Mouse (Mus musculus) midbrain, embryonic 12.5 days (tissue): Measurements from ENCODE around the gene Tulp1. TPM values are rescaled to one million over a fixed set of nuclear protein-coding genes. Genes with fewer than 3 reads are reported as not detected.

Experiments used
- ATAC-seq: fragments of 200-750 bp; cut with Nextera tagmentation; 2 replicates; pipeline ENCODE4 v1.8.0; 2017; ENCODE audit warnings: low read depth, moderate TSS enrichment, moderate library complexity; ENCODE audit not compliant: low FRiP score
- H3K27ac ChIP-seq: fragments of 300-500 bp; sonication (generic); replicated peaks from 2 replicates; pipeline ENCODE4 v1.5.1; 2016; ENCODE audit warnings: mild to moderate bottlenecking
- H3K27me3 ChIP-seq: fragments of 300-500 bp; sonication (generic); 2 replicates; pipeline ENCODE4 v1.6.1; 2016; ENCODE audit warnings: mild to moderate bottlenecking
- H3K36me3 ChIP-seq: fragments of 300-500 bp; sonication (generic); 2 replicates; pipeline ENCODE4 v1.6.1; 2016
- H3K4me1 ChIP-seq: fragments of 300-500 bp; sonication (generic); 2 replicates; pipeline ENCODE4 v1.6.1; 2016
- H3K4me2 ChIP-seq: fragments of 300-500 bp; sonication (generic); replicated peaks from 2 replicates; pipeline ENCODE4 v1.6.1; 2016; ENCODE audit warnings: mild to moderate bottlenecking, moderate library complexity
- H3K4me3 ChIP-seq: fragments of 300-500 bp; sonication (generic); 2 replicates; pipeline ENCODE4 v1.5.1; 2016; ENCODE audit warnings: mild to moderate bottlenecking
- H3K9ac ChIP-seq: fragments of 300-500 bp; sonication (generic); replicated peaks from 2 replicates; pipeline ENCODE4 v1.6.1; 2016; ENCODE audit warnings: mild to moderate bottlenecking, moderate library complexity
- H3K9me3 ChIP-seq: fragments of 300-500 bp; sonication (generic); 2 replicates; pipeline ENCODE4 v1.6.1; 2016; ENCODE audit warnings: mild to moderate bottlenecking
- WGBS: fragments of 180-500 bp; shearing (Covaris S2); methylation state at CpG from one replicate; pipeline ENCODE4 v1.1.7; 2016; 5-methylcytosine and 5-hydroxymethylcytosine counted together
- polyA plus RNA-seq: library from polyadenylated mRNA; unstranded; fragments of >200 nt; fragmentation: Nextera tagmentation; extraction: Ambion mirVana; gene quantifications from 2 replicates; pipeline ENCODE4 v1.2.1, GENCODE M21; 2016

Tulp1 gene
- polyA plus RNA-seq, 1 experiment from 2014 or later: 5.1 TPM

DNA sequence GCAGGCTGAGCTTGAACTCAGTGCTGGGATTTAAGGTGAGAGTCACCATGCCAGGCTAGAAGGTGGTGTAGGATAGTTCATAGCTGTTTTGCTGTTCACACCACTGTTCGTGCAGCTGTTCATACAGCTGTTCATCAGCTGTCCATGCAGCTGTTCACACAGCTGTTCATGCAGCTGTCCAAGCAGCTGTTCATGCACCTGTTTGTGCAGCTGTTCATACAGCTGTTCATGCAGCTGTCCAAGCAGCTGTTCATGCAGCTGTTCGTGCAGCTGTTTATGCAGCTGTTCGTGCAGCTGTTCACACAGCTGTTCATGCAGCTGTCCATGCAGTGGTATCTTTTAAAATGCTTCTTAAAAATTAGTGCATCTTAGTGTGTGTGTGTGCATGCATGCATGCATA, 23.5 kb upstream of the Tulp1 start:
- Histone ChIP-seq H3K4me1 (peaks cover 13% of the 10 kb centered on the region), H3K27ac (no peak overlapping the region), H3K36me3 (no peaks in the 10 kb centered on the region), H3K9ac (no peak overlapping the region), H3K27me3 (peaks cover 38% of the 10 kb centered on the region), H3K4me3 (no peak overlapping the region), H3K4me2 (no peak overlapping the region), H3K9me3 (0 out of 2 replicates have a peak, but pooled peaks cover 6% of the 10 kb centered on the region)
- 90% methylated on average over 3 of the region's 3 CpGs for WGBS
- no peak for ATAC-seq

GRCm38 (mm10) chr17:28386150-28386905, 21.3 kb upstream of the Tulp1 start:
- Histone ChIP-seq H3K9ac (no peak overlapping the region), H3K27me3 (peaks cover 33% of the 10 kb centered on the region), H3K4me1 (peaks cover 5% of the 10 kb centered on the region; the same call in 1 of the 2 replicates), H3K27ac (no peak overlapping the region), H3K9me3 (0 out of 2 replicates have a peak, but pooled peaks cover 6% of the 10 kb centered on the region), H3K4me3 (peak overlapping the region; percentile 17; the same call in 1 of the 2 replicates), H3K36me3 (no peaks in the 10 kb centered on the region), H3K4me2 (peak overlapping the region; percentile 40)
- ATAC-seq: no peak
- 5% methylated on average over 23 of the region's 23 CpGs for WGBS

- H3K4me1 ChIP-seq: peaks cover 13% of the 10 kb centered on the region; the same call in 1 of the 2 replicates
- 63% methylated on average over 4 of the region's 4 CpGs for WGBS
- no peaks in the 10 kb centered on the region for H3K36me3 ChIP-seq
- peaks cover 39% of the 10 kb centered on the region for H3K27me3 ChIP-seq
- no peak overlapping the region for H3K4me3 ChIP-seq
- ATAC-seq: no peak
- H3K9me3 ChIP-seq: 0 out of 2 replicates have a peak, but pooled peaks cover 6% of the 10 kb centered on the region
- H3K4me2 ChIP-seq: no peak overlapping the region
- no peak overlapping the region for H3K27ac ChIP-seq
- no peak overlapping the region for H3K9ac ChIP-seq
These were observed 19.3 kb upstream of the Tulp1 start for GRCm38 (mm10) chr17:28384298-28384697.

- Histone ChIP-seq H3K27ac (no peak overlapping the region), H3K9me3 (no peaks in the 10 kb centered on the region), H3K4me3 (no peak overlapping the region), H3K27me3 (peaks cover 25% of the 10 kb centered on the region), H3K9ac (no peak overlapping the region), H3K36me3 (no peaks in the 10 kb centered on the region), H3K4me2 (no peak overlapping the region), H3K4me1 (peaks cover 8% of the 10 kb centered on the region; the same call in 1 of the 2 replicates)
- no peak for ATAC-seq
- WGBS: 3% methylated on average over 6 of the region's 6 CpGs
These were observed 15.2 kb upstream of the Tulp1 start for GRCm38 (mm10) chr17:28380255-28380654.

DNA sequence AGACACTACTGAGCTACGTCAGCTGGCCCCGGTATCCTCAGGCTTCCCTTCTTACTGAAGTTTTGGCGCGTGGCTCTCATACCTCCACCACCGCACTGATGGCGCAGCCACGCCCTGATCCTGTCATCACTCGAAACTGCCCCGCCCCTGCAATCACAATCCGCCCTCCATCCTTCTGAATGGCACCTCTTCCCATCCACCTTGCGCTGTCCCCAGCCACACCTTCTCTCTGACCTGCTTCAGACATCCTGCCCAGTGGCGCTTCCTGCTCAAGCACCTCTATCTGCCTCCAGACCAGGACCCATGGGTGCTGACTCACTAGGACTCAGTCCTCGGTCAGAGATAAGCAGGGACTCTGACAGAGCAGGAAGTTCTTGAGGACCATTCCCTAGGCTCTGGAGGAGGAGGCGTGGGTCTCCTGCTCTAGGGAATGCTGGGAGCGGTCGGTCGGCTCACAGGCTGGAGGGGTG, 10.6 kb upstream of the Tulp1 start:
- Histone ChIP-seq H3K9ac (no peak overlapping the region), H3K4me3 (no peak overlapping the region), H3K36me3 (no peaks in the 10 kb centered on the region), H3K27me3 (peaks cover 38% of the 10 kb centered on the region), H3K4me1 (peaks cover 7% of the 10 kb centered on the region; the same call in 1 of the 2 replicates), H3K4me2 (no peak overlapping the region), H3K27ac (no peak overlapping the region), H3K9me3 (no peaks in the 10 kb centered on the region)
- WGBS: 13% methylated on average over 17 of the region's 17 CpGs
- ATAC-seq: no peak

DNA sequence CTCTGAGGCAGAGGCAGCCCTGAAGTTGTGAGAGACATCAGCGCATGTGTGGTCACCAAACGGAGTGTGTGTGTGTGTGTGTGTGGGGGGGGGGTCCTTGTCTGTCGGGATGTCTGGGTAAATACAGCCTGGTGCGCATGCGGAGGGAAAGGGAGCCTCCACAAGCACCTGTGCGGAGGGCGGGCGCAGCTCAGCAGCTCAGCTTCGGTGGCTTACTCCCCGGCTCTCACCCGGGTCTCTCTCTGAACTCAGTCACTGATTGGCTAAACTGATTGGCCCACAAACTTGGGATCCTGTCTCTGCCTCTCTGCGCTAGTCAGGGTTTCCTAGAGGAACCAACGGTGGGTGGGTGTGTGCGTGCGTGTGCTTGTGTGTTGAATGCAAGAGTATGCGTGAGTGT, 9.5 kb upstream of the Tulp1 start:
- Histone ChIP-seq H3K27me3 (peaks cover 35% of the 10 kb centered on the region), H3K4me2 (no peak overlapping the region), H3K27ac (no peak overlapping the region), H3K36me3 (no peaks in the 10 kb centered on the region), H3K4me3 (no peak overlapping the region), H3K9ac (no peak overlapping the region), H3K9me3 (no peaks in the 10 kb centered on the region), H3K4me1 (no peaks in the 10 kb centered on the region)
- no peak for ATAC-seq
- 21% methylated on average over 14 of the region's 16 CpGs for WGBS

DNA sequence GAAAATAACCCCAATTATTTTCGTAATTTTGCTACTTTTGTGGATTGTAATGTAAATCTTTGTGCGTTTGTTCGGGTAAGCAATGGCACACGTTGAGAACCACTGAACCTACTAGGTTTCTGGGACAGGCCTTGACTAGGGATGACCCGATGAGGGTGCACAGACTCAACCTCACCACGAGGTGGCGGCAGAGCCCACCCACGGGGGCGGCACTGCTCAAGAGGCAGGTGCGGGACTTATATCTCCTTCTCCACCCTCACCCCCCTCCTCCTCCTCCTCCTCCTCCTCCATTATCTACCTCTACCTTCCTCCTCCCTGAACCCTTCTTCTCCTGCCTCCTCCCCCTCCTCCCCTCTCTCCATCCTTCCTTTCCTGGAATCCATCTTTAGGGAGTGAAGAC, 8.8 kb upstream of the Tulp1 start:
- no peaks in the 10 kb centered on the region for H3K36me3 ChIP-seq
- H3K9me3 ChIP-seq: no peaks in the 10 kb centered on the region
- no peak for ATAC-seq
- no peak overlapping the region for H3K4me3 ChIP-seq
- no peak overlapping the region for H3K27ac ChIP-seq
- peaks cover 34% of the 10 kb centered on the region for H3K27me3 ChIP-seq
- H3K9ac ChIP-seq: no peak overlapping the region
- no peaks in the 10 kb centered on the region for H3K4me1 ChIP-seq
- H3K4me2 ChIP-seq: no peak overlapping the region
- 15% methylated on average over 10 of the region's 10 CpGs for WGBS

DNA sequence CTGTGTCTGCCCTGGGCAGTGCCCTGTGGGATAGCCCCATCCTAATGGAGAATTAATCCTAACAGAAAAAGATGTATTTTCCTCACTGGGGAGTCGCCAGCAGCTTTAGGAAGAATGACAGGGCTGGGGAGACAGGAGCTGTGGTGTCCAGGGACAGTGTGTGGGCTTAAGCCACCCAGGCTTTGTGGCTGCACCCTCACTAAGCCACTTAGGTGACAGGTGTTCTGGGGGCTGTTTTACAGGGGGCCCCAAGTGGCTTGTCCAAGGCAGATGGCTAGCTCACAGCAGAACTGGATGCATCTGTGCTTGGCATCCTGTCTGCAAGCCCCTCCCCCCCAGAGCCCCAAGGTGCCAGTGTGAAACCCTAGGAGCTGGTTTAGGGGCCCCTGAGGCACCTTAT, 6.9 kb upstream of the Tulp1 start:
- no peak overlapping the region for H3K4me3 ChIP-seq
- H3K27me3 ChIP-seq: peaks cover 34% of the 10 kb centered on the region
- ATAC-seq: no peak
- no peak overlapping the region for H3K9ac ChIP-seq
- no peaks in the 10 kb centered on the region for H3K9me3 ChIP-seq
- H3K4me2 ChIP-seq: no peak overlapping the region
- no peaks in the 10 kb centered on the region for H3K4me1 ChIP-seq
- H3K27ac ChIP-seq: no peak overlapping the region
- 69% methylated on average over 1 of the region's 1 CpGs for WGBS
- no peaks in the 10 kb centered on the region for H3K36me3 ChIP-seq

- ATAC-seq: no peak
- Histone ChIP-seq H3K9me3 (no peaks in the 10 kb centered on the region), H3K4me1 (no peaks in the 10 kb centered on the region), H3K4me3 (no peak overlapping the region), H3K9ac (no peak overlapping the region), H3K27me3 (peaks cover 28% of the 10 kb centered on the region), H3K4me2 (no peak overlapping the region), H3K27ac (no peak overlapping the region), H3K36me3 (no peaks in the 10 kb centered on the region)
- WGBS: 78% methylated on average over 2 of the region's 2 CpGs
These were observed 6.3 kb upstream of the Tulp1 start for GRCm38 (mm10) chr17:28371286-28371685.

DNA sequence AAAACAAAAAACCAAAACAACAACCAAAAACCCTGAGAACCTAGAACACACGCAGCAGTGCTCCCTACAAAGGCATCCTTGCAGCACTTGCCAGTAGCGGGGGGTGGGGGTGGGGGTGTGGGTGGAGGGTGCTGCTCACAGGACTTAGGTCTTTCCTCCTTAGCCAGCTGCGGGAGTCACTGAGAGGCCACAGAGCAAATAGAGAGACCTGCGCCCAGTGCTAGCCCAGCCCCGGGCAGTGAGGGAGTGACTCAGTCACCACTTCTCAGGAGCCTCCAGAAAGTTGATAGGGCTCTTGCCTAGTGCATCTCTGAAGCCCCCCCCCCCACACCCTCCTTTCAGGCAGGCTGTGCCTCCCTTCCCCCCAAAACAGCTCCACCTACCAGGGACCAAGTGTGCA, 4.0 kb upstream of the Tulp1 start:
- 82% methylated on average over 5 of the region's 5 CpGs for WGBS
- H3K36me3 ChIP-seq: no peaks in the 10 kb centered on the region

GRCm38 (mm10) chr17:28368449-28368848, 3.4 kb upstream of the Tulp1 start:
- no peaks in the 10 kb centered on the region for H3K36me3 ChIP-seq
- no peaks in the 10 kb centered on the region for H3K9me3 ChIP-seq
- no peak overlapping the region for H3K9ac ChIP-seq
- H3K4me2 ChIP-seq: no peak overlapping the region
- peaks cover 28% of the 10 kb centered on the region for H3K27me3 ChIP-seq
- no peak overlapping the region for H3K4me3 ChIP-seq
- H3K4me1 ChIP-seq: peaks cover 10% of the 10 kb centered on the region
- no peak overlapping the region for H3K27ac ChIP-seq
- ATAC-seq: no peak
- WGBS: 6% methylated on average over 13 of the region's 13 CpGs

More for the DNA sequence above, 4.0 kb upstream of the Tulp1 start:
- no peak overlapping the region for H3K4me2 ChIP-seq
- H3K27ac ChIP-seq: no peak overlapping the region
- H3K9me3 ChIP-seq: no peaks in the 10 kb centered on the region
- H3K9ac ChIP-seq: no peak overlapping the region
- no peak for ATAC-seq
- peaks cover 27% of the 10 kb centered on the region for H3K27me3 ChIP-seq
- peaks cover 4% of the 10 kb centered on the region for H3K4me1 ChIP-seq
- H3K4me3 ChIP-seq: no peak overlapping the region

DNA sequence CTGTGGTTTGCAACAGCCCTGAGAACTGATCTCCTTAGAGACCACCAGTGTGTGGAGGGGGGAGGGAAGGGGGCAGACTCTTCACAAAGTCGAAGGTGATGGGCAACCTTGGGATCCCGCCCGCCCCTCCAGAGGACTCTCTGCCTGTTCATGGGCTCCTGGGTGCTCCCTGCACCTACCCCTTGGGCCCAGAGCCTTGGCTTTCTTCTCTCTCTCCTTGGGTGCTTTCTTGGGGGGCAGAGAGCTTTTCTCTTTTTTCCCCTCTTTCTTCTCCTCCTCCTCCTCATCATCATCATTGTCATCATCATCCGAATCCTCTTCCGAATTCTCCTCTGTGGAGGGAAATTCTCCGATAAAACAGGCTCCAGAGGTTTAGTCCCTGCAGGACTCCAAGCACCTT, 1.5 kb downstream of the Tulp1 start:
- peaks cover 74% of the 10 kb centered on the region for H3K27me3 ChIP-seq
- WGBS: 2% methylated on average over 6 of the region's 6 CpGs

More for the DNA sequence above, 1.5 kb downstream of the Tulp1 start:
- no peaks in the 10 kb centered on the region for H3K36me3 ChIP-seq
- H3K4me3 ChIP-seq: peak overlapping the region; percentile 27; the same call in 1 of the 2 replicates
- no peak overlapping the region for H3K9ac ChIP-seq
- 0 out of 2 replicates have a peak, but pooled peaks cover 3% of the 10 kb centered on the region for H3K9me3 ChIP-seq
- H3K4me2 ChIP-seq: peak overlapping the region; percentile 42; the same call in 1 of the 2 replicates
- no peak overlapping the region for H3K27ac ChIP-seq
- peaks cover 24% of the 10 kb centered on the region for H3K4me1 ChIP-seq
- ATAC-seq: no peak
